Mouse (Mus musculus) gonadal fat pad, adult 2 months (tissue): ENCODE measurements around the gene Iqck. TPM values are rescaled to one million over a fixed set of nuclear protein-coding genes. Genes with fewer than 3 reads are reported as not detected.

Experiments used
- DNase-seq: peaks from one replicate; pipeline ENCODE4 v3.0.0-alpha.2; 2012; ENCODE audit warnings: low read depth
- polyA plus RNA-seq: library from polyadenylated mRNA; depleted of rRNA; stranded (reverse); fragments of >200 nt; gene quantifications from 2 replicates; pipeline ENCODE4 v1.2.3, GENCODE M21; 2012

The Iqck gene
- polyA plus RNA-seq, 1 experiment, result 3.8 TPM

- DNase-seq, result no peak
These were observed 98.2 kb downstream of the Iqck start for GRCm38 (mm10) chr7:118953626-118954282.

- DNase-seq, result no peak
These were observed 99.4 kb downstream of the Iqck start for GRCm38 (mm10) chr7:118954968-118955367.

GRCm38 (mm10) chr7:118956616-118957246 lies 101.2 kb downstream of the Iqck start:
- no peak for DNase-seq

- DNase-seq, result no peak
These were observed 103.7 kb downstream of the Iqck start for GRCm38 (mm10) chr7:118959209-118959608.

- no peak for DNase-seq
These were observed 109.2 kb downstream of the Iqck start for GRCm38 (mm10) chr7:118964777-118965176.

- DNase-seq, result no peak
These were observed 109.6 kb downstream of the Iqck start for GRCm38 (mm10) chr7:118965198-118965597.

- no peak for DNase-seq
These were observed 113.3 kb downstream of the Iqck start for GRCm38 (mm10) chr7:118968870-118969269.

- DNase-seq, result no peak
These were observed 115.9 kb downstream of the Iqck start for GRCm38 (mm10) chr7:118971499-118971898.

- DNase-seq, result no peak
These were observed 116.8 kb downstream of the Iqck start for GRCm38 (mm10) chr7:118972306-118972705.

GRCm38 (mm10) chr7:118973377-118973776 lies 117.8 kb downstream of the Iqck start:
- DNase-seq, result no peak

GRCm38 (mm10) chr7:118975837-118976236 lies 120.3 kb downstream of the Iqck start:
- DNase-seq, result no peak

- no peak for DNase-seq
These were observed 121.0 kb downstream of the Iqck start for GRCm38 (mm10) chr7:118976414-118977166.

- no peak for DNase-seq
These were observed 121.6 kb downstream of the Iqck start for GRCm38 (mm10) chr7:118977167-118977543.

GRCm38 (mm10) chr7:118979121-118979520 lies 123.6 kb downstream of the Iqck start:
- no peak for DNase-seq

- DNase-seq, result no peak
These were observed 124.2 kb downstream of the Iqck start for GRCm38 (mm10) chr7:118979708-118980107.

- no peak for DNase-seq
These were observed 125.8 kb downstream of the Iqck start for GRCm38 (mm10) chr7:118981346-118981745.

- no peak for DNase-seq
These were observed 126.3 kb downstream of the Iqck start for GRCm38 (mm10) chr7:118981831-118982230.

GRCm38 (mm10) chr7:118982586-118982985 lies 127.0 kb downstream of the Iqck start:
- DNase-seq, result peak; percentile 45

- no peak for DNase-seq
These were observed 128.4 kb downstream of the Iqck start for GRCm38 (mm10) chr7:118983961-118984360.

- no peak for DNase-seq
These were observed 130.2 kb downstream of the Iqck start for GRCm38 (mm10) chr7:118985786-118986185.

GRCm38 (mm10) chr7:118986369-118986768 lies 130.8 kb downstream of the Iqck start:
- no peak for DNase-seq

- DNase-seq, result no peak
These were observed 133.8 kb downstream of the Iqck start for GRCm38 (mm10) chr7:118989275-118989856.

- DNase-seq, result no peak
These were observed 134.7 kb downstream of the Iqck start for GRCm38 (mm10) chr7:118990282-118990681.
